Comparison of ENCODE assay signal across 13 mouse cellular contexts in the genomic region with DNA sequence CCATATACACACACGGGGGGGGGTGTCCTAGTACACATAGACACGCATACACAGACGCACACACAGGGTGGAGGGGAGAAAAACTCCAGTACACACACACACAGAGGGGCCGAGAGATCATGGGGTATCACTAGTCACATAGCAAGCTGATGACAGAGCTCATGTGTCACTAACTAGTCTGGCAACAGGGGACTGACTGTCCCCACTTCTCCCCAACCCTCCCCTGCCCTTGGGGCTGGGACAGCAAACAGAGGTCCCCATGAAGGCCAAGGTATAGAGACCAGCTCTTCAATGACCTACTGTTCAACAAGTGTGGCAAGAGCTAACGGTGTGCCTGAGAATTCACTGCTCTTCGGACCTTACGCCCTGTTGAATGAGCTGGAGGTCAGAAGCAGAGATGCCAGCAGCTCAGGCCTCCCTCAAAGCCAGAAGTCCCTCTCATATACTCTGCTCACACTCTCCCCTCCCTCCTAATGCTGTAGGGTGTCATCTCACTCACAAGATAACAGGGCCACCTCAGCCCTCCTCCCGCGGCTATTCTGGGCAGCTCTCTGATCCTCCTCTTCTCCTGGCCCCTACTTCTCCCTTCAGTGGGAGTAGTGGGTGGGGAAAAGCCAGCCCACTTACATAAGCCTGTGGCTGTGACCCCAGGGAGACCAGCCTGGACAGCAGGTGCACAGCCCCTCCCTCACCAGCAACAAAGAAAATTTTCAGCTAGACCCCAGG. TPM values are rescaled to one million over a fixed set of nuclear protein-coding genes. Genes with fewer than 3 reads are reported as not detected.
DNase-seq lines count a peak whose midpoint lies in the region; ATAC-seq and TF ChIP-seq lines count a peak whose summit lies in the region.
"Had no signal": no experiment of that assay in that cellular context is flagged by ENCODE, and none has a peak within 500 bp of the region (broad histone marks: within the 10 kb centered on the region; RNA-seq: fewer than 3 reads in every experiment).

A gene (plus strand): TSS at position 642 of the 726 bp plus-strand sequence.

- no peaks in the 10 kb centered on the region for H3K9me3 ChIP-seq in hindbrain, embryonic 10.5 days
- H3K9me3 ChIP-seq in hindbrain, embryonic 11.5 days (ENCODE audit: control insufficient read depth, low read length) = no peaks in the 10 kb centered on the region
- no peaks in the 10 kb centered on the region for H3K9me3 ChIP-seq in midbrain, postnatal 0 days (ENCODE audit: low read length)
- no peaks in the 10 kb centered on the region for H3K9me3 ChIP-seq in intestine, embryonic 16.5 days (ENCODE audit: control insufficient read depth, low read length)

- H3K9ac ChIP-seq in hindbrain, embryonic 11.5 days (ENCODE audit: low read depth, low read length) = no peak within 1 kb of the TSS
- no peak within 1 kb of the TSS for H3K9ac ChIP-seq in midbrain, postnatal 0 days (replicated peaks; ENCODE audit: low read length, poor library complexity, severe bottlenecking)
- H3K9ac ChIP-seq in intestine, embryonic 16.5 days (ENCODE audit: low read depth, low read length) = no peak within 1 kb of the TSS

- TF ChIP-seq CTCF in midbrain, postnatal 0 days (IDR thresholded peaks at IDR 0.05) = no peak

- no peak within 1 kb of the TSS for H3K4me3 ChIP-seq in hindbrain, embryonic 10.5 days
- H3K4me3 ChIP-seq in hindbrain, embryonic 11.5 days (ENCODE audit: low read depth, low read length) = no peak within 1 kb of the TSS
- H3K4me3 ChIP-seq in midbrain, postnatal 0 days (ENCODE audit: low read depth, low read length) = no peak within 1 kb of the TSS
- no peak within 1 kb of the TSS for H3K4me3 ChIP-seq in intestine, embryonic 16.5 days (ENCODE audit: low read length)
- H3K4me3 ChIP-seq: myocyte had no signal

- H3K4me1 ChIP-seq in hindbrain, embryonic 10.5 days (replicated peaks) = peaks cover 38% of the 10 kb centered on the region
- peaks cover 8% of the 10 kb centered on the region for H3K4me1 ChIP-seq in hindbrain, embryonic 11.5 days (replicated peaks; ENCODE audit: control insufficient read depth, insufficient read depth, low read length)
- 0 out of 2 replicates have a peak, but pooled peaks cover 2% of the 10 kb centered on the region for H3K4me1 ChIP-seq in midbrain, postnatal 0 days (ENCODE audit: insufficient read depth, low read length)
- H3K4me1 ChIP-seq in intestine, embryonic 16.5 days (ENCODE audit: control insufficient read depth, insufficient read depth, low read length) = peaks cover 14% of the 10 kb centered on the region

- peak within 1 kb of the TSS; percentile 46; the same call in 1 of the 2 replicates for H3K27ac ChIP-seq in hindbrain, embryonic 10.5 days
- no peak within 1 kb of the TSS for H3K27ac ChIP-seq in hindbrain, embryonic 11.5 days (ENCODE audit: low read depth, low read length)
- H3K27ac ChIP-seq in midbrain, postnatal 0 days (ENCODE audit: low read depth, low read length) = peak within 1 kb of the TSS; percentile 44
- H3K27ac ChIP-seq in intestine, embryonic 16.5 days (ENCODE audit: low read length) = no peak within 1 kb of the TSS

- WGBS in hindbrain, embryonic 10.5 days = 72% methylated on average over 9 of the region's 9 CpGs
- WGBS in hindbrain, embryonic 11.5 days = 76% methylated on average over 9 of the region's 9 CpGs
- WGBS in midbrain, postnatal 0 days = 82% methylated on average over 9 of the region's 9 CpGs
- 71% methylated on average over 9 of the region's 9 CpGs for WGBS in intestine, embryonic 16.5 days

- no peak for ATAC-seq in hindbrain, embryonic 11.5 days (ENCODE audit: low FRiP score)
- ATAC-seq in midbrain, postnatal 0 days (ENCODE audit: low FRiP score) = no peak
- ATAC-seq in intestine, embryonic 16.5 days = no peak
- ATAC-seq in monocyte, adult 5-6 weeks (replicated peaks; ENCODE audit: insufficient number of reproducible peaks, low FRiP score, low TSS enrichment, poor library complexity, severe bottlenecking) = no peak

- H3K27me3 ChIP-seq in hindbrain, embryonic 10.5 days (ENCODE audit: insufficient read depth, poor library complexity, severe bottlenecking) = no peaks in the 10 kb centered on the region
- no peaks in the 10 kb centered on the region for H3K27me3 ChIP-seq in hindbrain, embryonic 11.5 days (ENCODE audit: control insufficient read depth, insufficient read depth, low read length)
- no peaks in the 10 kb centered on the region for H3K27me3 ChIP-seq in midbrain, postnatal 0 days (ENCODE audit: insufficient read depth, low read length)
- H3K27me3 ChIP-seq in intestine, embryonic 16.5 days (replicated peaks; ENCODE audit: control insufficient read depth, insufficient read depth, low read length) = no peaks in the 10 kb centered on the region

- H3K36me3 ChIP-seq in hindbrain, embryonic 10.5 days = 0 out of 2 replicates have a peak, but pooled peaks cover 3% of the 10 kb centered on the region
- no peaks in the 10 kb centered on the region for H3K36me3 ChIP-seq in hindbrain, embryonic 11.5 days (ENCODE audit: control insufficient read depth, insufficient read depth, low read length)
- peaks cover under 1% of the 10 kb centered on the region; the same call in 1 of the 2 replicates for H3K36me3 ChIP-seq in midbrain, postnatal 0 days (ENCODE audit: insufficient read depth, low read length)
- no peaks in the 10 kb centered on the region for H3K36me3 ChIP-seq in intestine, embryonic 16.5 days (ENCODE audit: control insufficient read depth, insufficient read depth, low read length)

- no peak within 1 kb of the TSS for H3K4me2 ChIP-seq in hindbrain, embryonic 11.5 days (replicated peaks; ENCODE audit: low read depth, low read length)
- H3K4me2 ChIP-seq in midbrain, postnatal 0 days (ENCODE audit: low read depth, low read length, poor library complexity, severe bottlenecking) = no peak within 1 kb of the TSS
- no peak within 1 kb of the TSS for H3K4me2 ChIP-seq in intestine, embryonic 16.5 days (ENCODE audit: low read depth, low read length)

- DNase-seq in hindbrain, embryonic 10.5 days (ENCODE audit: low spot score) = no peak
- DNase-seq in hindbrain, embryonic 11.5 days (ENCODE audit: low spot score) = no peak
- DNase-seq in retina, postnatal 7 days (ENCODE audit: low read depth, low spot score) = peak; percentile 3
- no peak for DNase-seq in retina, postnatal 1 day
- DNase-seq in heart, postnatal 25 days (ENCODE audit: low spot score) = no peak
- DNase-seq in midbrain, postnatal 0 days (ENCODE audit: low spot score) = no peak
- DNase-seq: right cerebral cortex, adult 18-20 months had no signal

- intact Hi-C loops in heart, postnatal 25 days (cut with DNase I) = no loop called here

RNA-seq across cellular contexts. Expression of the gene that starts here (rescaled TPM):
- polyA plus RNA-seq in hindbrain, embryonic 10.5 days (2016; fragmentation: Nextera tagmentation; extraction: Ambion mirVana) = not detected in 2 replicates
- polyA plus RNA-seq in hindbrain, embryonic 11.5 days (2014; fragmentation: Nextera tagmentation; extraction: Ambion mirVana) = not detected in 2 replicates
- 10 to 100 TPM; 58.9 to 60.3 TPM for total RNA-seq in heart, postnatal 25 days (2021)
- total RNA-seq in midbrain, postnatal 0 days (2014; rRNA removed) = not detected in 2 replicates
- 0.13 TPM in 1 of 2 replicates, not detected in the other for polyA plus RNA-seq in midbrain, postnatal 0 days (2015; fragmentation: Nextera tagmentation; extraction: Ambion mirVana)
- polyA plus RNA-seq in intestine, embryonic 16.5 days (2015; fragmentation: Nextera tagmentation; extraction: Ambion mirVana) = not detected in 2 replicates
- total RNA-seq in monocyte, adult 5-6 weeks (2017) = not detected in 3 replicates
- total RNA-seq: common myeloid progenitor, adult 5-6 weeks had no signal
- polyA plus RNA-seq: limb, embryonic 11.5 days; myocyte; stomach, embryonic 14.5 days had no signal

Comparison
In these comparisons a context has a peak if more than half of its experiments do, and no peak if none do; other contexts are left out.
1. RNA of the gene that starts here (total RNA-seq): 58.9 to 60.3 TPM in heart, postnatal 25 days; not detected in midbrain, postnatal 0 days and not detected in monocyte, adult 5-6 weeks; every median in the first group is over 10 times any median in the second.
2. H3K27ac ChIP-seq: peak in hindbrain, embryonic 10.5 days (single experiment) and midbrain, postnatal 0 days (single experiment); none in hindbrain, embryonic 11.5 days (single experiment) and intestine, embryonic 16.5 days (single experiment).